7 mouse cellular contexts compared by ENCODE assay signal in genomic region chr4:40701796-40702195, GRCm38 (mm10). TPM values are rescaled to one million over a fixed set of nuclear protein-coding genes. Genes with fewer than 3 reads are reported as not detected.
DNase-seq lines count a peak whose midpoint lies in the region; ATAC-seq and TF ChIP-seq lines count a peak whose summit lies in the region.

No protein-coding gene starts in this region.

- H3K9ac ChIP-seq in forebrain, postnatal 0 days, result peak overlapping the region; percentile 61; the same call in 1 of the 2 replicates
- no peak overlapping the region for H3K9ac ChIP-seq in liver, embryonic 15.5 days

- TF ChIP-seq CTCF in testis, adult 2 months (IDR thresholded peaks at IDR 0.05; ENCODE audit: control insufficient read depth, insufficient read depth, insufficient replicate concordance, low read depth, low read length), result no peak
- TF ChIP-seq CTCF in forebrain, postnatal 0 days (IDR thresholded peaks at IDR 0.05; ENCODE audit: low read depth), result no peak

- H3K27me3 ChIP-seq in testis, adult 2 months (ENCODE audit: control insufficient read depth, insufficient read depth, low read length), result no peaks in the 10 kb centered on the region
- H3K27me3 ChIP-seq in forebrain, postnatal 0 days (ENCODE audit: insufficient read depth, low read length), result no peaks in the 10 kb centered on the region
- no peaks in the 10 kb centered on the region for H3K27me3 ChIP-seq in liver, embryonic 15.5 days

- peak overlapping the region; percentile 68 for H3K4me2 ChIP-seq in forebrain, postnatal 0 days (ENCODE audit: low read depth)
- H3K4me2 ChIP-seq in liver, embryonic 15.5 days, result peak overlapping the region; percentile 85

- peaks cover 2% of the 10 kb centered on the region; the same call in 1 of the 2 replicates for H3K4me1 ChIP-seq in testis, adult 2 months (ENCODE audit: control insufficient read depth, insufficient read depth, low read length)
- peaks cover 19% of the 10 kb centered on the region for H3K4me1 ChIP-seq in forebrain, postnatal 0 days (ENCODE audit: insufficient read depth)
- peaks cover 48% of the 10 kb centered on the region for H3K4me1 ChIP-seq in liver, embryonic 15.5 days (replicated peaks)

- no peak overlapping the region for H3K27ac ChIP-seq in testis, adult 2 months (ENCODE audit: control insufficient read depth, insufficient read depth, low read depth, low read length)
- H3K27ac ChIP-seq in forebrain, postnatal 0 days (ENCODE audit: low read depth, low read length), result no peak overlapping the region
- peak overlapping the region; percentile 92; the same call in 1 of the 2 replicates for H3K27ac ChIP-seq in liver, embryonic 15.5 days (replicated peaks)

- ATAC-seq in forebrain, postnatal 0 days, result no peak
- ATAC-seq in liver, embryonic 15.5 days (ENCODE audit: insufficient read depth), result no peak
- no peak for ATAC-seq in erythroblast, adult 5-6 weeks (replicated peaks; ENCODE audit: low FRiP score, poor library complexity, severe bottlenecking)

- no peaks in the 10 kb centered on the region for H3K36me3 ChIP-seq in testis, adult 2 months (ENCODE audit: control insufficient read depth, insufficient read depth, low read length)
- H3K36me3 ChIP-seq in forebrain, postnatal 0 days (ENCODE audit: insufficient read depth), result 0 out of 2 replicates have a peak, but pooled peaks cover 4% of the 10 kb centered on the region
- H3K36me3 ChIP-seq in liver, embryonic 15.5 days (replicated peaks), result no peaks in the 10 kb centered on the region

- TF ChIP-seq POLR2A in testis, adult 2 months (IDR thresholded peaks at IDR 0.05; ENCODE audit: control insufficient read depth, low read depth, low read length), result no peak

- DNase-seq in testis, postnatal 14 days (ENCODE audit: low spot score), result no peak
- DNase-seq in forebrain, postnatal 0 days, result no peak
- no peak for DNase-seq in spleen, adult 18-20 months
- DNase-seq in layer of hippocampus, adult 18-20 months (ENCODE audit: low spot score in 2 of 2), result no peak

- 87% methylated on average over 3 of the region's 3 CpGs for WGBS in forebrain, postnatal 0 days
- WGBS in liver, embryonic 15.5 days (ENCODE audit: insufficient replicate concordance), result 57% methylated on average over 3 of the region's 3 CpGs

- H3K4me3 ChIP-seq in testis, adult 2 months (ENCODE audit: control insufficient read depth, low read depth, low read length), result peak overlapping the region; percentile 96
- H3K4me3 ChIP-seq in forebrain, postnatal 0 days (ENCODE audit: low read depth, low read length), result peak overlapping the region; percentile 47
- H3K4me3 ChIP-seq in liver, embryonic 15.5 days (replicated peaks), result peak overlapping the region; percentile 78

- no peaks in the 10 kb centered on the region for H3K9me3 ChIP-seq in forebrain, postnatal 0 days (ENCODE audit: low read length)
- H3K9me3 ChIP-seq in liver, embryonic 15.5 days (replicated peaks), result no peaks in the 10 kb centered on the region

RNA-seq across cellular contexts. Expression of gene Aptx, which starts 1.2 kb away (rescaled TPM):
- polyA plus RNA-seq in testis, adult 2 months (2012; rRNA removed), result 95.8 and 98.7 TPM in 2 replicates
- 22.5 and 26.7 TPM in 2 replicates for total RNA-seq in forebrain, postnatal 0 days (2014; rRNA removed)
- 35.8 and 37.9 TPM in 2 replicates for polyA plus RNA-seq in forebrain, postnatal 0 days (2015; fragmentation: Nextera tagmentation; extraction: Ambion mirVana)
- polyA plus RNA-seq in liver, embryonic 15.5 days (2015; fragmentation: Nextera tagmentation; extraction: Ambion mirVana), result 8.2 and 8.5 TPM in 2 replicates
- 1.2 and 3.6 TPM in 2 replicates for total RNA-seq in erythroblast, adult 5-6 weeks (2015; ENCODE audit: low replicate concordance)
- 1.1 and 1.7 TPM in 2 replicates for total RNA-seq in erythroblast, adult 5-6 weeks (2017; ENCODE audit: low replicate concordance)
- 10 to 100 TPM; 29.5 to 31.2 TPM for total RNA-seq in layer of hippocampus, adult 18-20 months (2021)

RNA-seq across cellular contexts. Expression of gene Dnaja1, which starts 20.2 kb away (rescaled TPM):
- polyA plus RNA-seq in testis, adult 2 months (2012; rRNA removed), result 16.7 and 22.3 TPM in 2 replicates
- total RNA-seq in forebrain, postnatal 0 days (2014; rRNA removed), result 185 and 197 TPM in 2 replicates
- polyA plus RNA-seq in forebrain, postnatal 0 days (2015; fragmentation: Nextera tagmentation; extraction: Ambion mirVana), result 622 and 667 TPM in 2 replicates
- polyA plus RNA-seq in liver, embryonic 15.5 days (2015; fragmentation: Nextera tagmentation; extraction: Ambion mirVana), result 121 and 130 TPM in 2 replicates
- 36.1 and 39.5 TPM in 2 replicates for total RNA-seq in erythroblast, adult 5-6 weeks (2015; ENCODE audit: low replicate concordance)
- total RNA-seq in erythroblast, adult 5-6 weeks (2017; ENCODE audit: low replicate concordance), result 45.3 and 78.4 TPM in 2 replicates
- total RNA-seq in layer of hippocampus, adult 18-20 months (2021), result 100 to 1,000 TPM; 333 to 347 TPM

RNA-seq across cellular contexts. Expression of gene Smu1, which starts 55.9 kb away (rescaled TPM):
- polyA plus RNA-seq in testis, adult 2 months (2012; rRNA removed), result 20.1 and 23.7 TPM in 2 replicates
- total RNA-seq in forebrain, postnatal 0 days (2014; rRNA removed), result 92.8 and 97.8 TPM in 2 replicates
- polyA plus RNA-seq in forebrain, postnatal 0 days (2015; fragmentation: Nextera tagmentation; extraction: Ambion mirVana), result 118 and 119 TPM in 2 replicates
- 71.6 and 75.5 TPM in 2 replicates for polyA plus RNA-seq in liver, embryonic 15.5 days (2015; fragmentation: Nextera tagmentation; extraction: Ambion mirVana)
- 19.0 and 23.8 TPM in 2 replicates for total RNA-seq in erythroblast, adult 5-6 weeks (2015; ENCODE audit: low replicate concordance)
- total RNA-seq in erythroblast, adult 5-6 weeks (2017; ENCODE audit: low replicate concordance), result 24.4 and 30.8 TPM in 2 replicates
- total RNA-seq in layer of hippocampus, adult 18-20 months (2021), result 10 to 100 TPM; 48.9 to 55.4 TPM
